Mouse (Mus musculus): ENCODE results near the gene Cyp4f39.
"Not testable (repeated sequence)": the region's sequence is repeated elsewhere in the genome, so short reads cannot be mapped to it uniquely, and the experiment has no call there.

Gene Cyp4f39

DNA sequence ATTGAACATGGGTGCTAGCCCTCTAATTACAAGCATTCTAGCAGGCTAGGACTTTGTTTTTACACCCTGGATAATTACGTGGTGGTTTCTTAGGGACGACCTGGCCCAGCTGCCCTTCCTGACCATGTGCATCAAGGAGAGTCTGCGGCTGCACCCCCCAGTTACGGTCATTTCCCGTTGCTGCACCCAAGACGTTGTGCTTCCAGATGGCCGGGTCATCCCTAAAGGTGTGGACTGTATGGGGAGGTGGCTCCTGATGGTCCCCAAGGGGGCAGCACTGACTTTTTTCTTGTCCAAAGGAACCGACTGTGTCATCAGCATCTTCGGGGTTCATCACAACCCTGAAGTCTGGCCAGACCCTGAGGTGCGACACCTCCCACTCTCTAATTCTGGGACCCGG lies 75.2 kb downstream of the Cyp4f39 start:
- in situ Hi-C loops (cut with MboI, MseI) = no loop called here

DNA sequence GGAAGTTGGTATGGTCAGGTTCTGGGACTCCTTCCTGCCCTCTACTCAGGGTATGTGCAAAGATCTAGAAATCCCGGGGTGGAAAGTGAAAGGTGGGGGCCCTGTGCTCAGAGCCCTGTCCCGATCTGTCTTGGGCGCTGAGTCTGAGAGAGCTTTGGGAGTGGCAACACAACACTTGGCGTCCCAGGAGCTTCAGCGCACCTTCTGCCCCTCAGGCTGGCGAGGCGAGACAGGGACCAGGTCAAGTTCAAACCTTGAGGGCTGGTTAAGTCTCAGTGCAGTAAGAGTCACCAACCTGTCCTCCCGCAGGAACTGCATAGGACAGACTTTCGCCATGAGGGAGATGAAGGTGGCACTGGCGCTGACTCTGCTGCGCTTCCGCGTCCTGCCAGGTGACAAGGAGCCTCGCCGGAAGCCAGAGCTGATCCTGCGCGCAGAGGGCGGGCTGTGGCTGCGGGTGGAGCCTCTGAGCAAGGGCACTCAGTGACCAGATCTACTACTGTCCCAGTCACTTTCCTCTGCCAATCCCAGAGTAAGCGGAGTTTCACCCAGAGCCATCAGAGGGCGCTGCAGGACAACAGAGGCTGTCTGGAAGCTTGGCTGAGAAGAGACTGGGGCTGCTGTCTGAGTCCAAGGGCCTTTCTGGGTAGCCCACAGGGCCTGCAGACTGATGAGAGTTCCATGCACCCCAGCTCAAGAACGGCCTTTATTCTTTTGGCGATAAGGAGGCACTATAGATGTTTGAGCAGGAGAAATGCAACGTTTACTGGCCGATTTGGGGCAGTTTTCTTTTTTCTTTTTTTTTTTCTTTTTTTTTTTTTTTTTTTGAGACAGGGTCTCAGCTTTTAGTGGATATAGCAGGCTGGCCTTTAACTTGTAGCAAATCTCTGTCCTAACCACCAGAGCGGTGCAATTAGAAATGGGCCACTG lies 76.2 kb downstream of the Cyp4f39 start:
- in situ Hi-C loops (cut with MboI, MseI) = no loop called here

DNA sequence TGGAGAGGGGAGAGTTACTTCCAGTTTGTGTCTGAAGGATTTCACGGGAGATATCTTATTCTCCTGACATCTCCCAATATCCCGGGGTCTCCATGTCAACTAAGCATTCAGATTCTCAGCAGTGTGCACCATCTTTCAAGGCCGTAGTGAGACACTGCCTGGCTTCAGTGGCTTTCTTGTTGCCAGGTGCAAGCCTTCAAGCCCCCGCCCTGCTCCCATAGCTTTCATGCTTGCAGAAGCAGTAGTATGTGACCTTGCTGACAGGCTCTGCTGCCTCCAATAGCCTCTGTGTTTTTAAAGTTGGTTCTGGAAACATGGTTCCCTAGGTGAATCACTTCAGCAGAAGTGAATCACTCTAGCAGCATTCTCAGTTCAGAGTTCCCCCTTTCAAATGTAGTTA lies 79.8 kb downstream of the Cyp4f39 start:
- in situ Hi-C loops (cut with MboI, MseI) = not testable (repeated sequence)

DNA sequence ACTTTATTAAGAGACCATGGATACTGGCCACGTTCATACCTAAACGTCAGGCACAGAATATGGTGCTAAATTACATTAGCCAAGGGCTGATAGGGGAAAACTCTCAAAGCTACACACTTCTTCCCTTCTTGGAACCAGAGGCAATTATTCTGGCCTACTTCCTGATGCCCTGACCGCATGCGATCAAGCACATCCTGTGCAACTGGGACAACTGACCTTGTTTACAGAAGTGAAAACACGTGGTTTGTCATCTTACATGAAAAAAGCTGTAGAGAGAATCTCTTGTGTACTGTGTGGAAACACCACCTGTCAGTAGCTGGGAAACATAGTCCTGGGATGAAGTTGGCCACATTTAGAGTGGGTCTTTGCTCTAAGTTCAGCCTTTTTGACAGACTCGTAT lies 81.5 kb downstream of the Cyp4f39 start:
- in situ Hi-C loops (cut with MboI, MseI) = no loop called here

DNA sequence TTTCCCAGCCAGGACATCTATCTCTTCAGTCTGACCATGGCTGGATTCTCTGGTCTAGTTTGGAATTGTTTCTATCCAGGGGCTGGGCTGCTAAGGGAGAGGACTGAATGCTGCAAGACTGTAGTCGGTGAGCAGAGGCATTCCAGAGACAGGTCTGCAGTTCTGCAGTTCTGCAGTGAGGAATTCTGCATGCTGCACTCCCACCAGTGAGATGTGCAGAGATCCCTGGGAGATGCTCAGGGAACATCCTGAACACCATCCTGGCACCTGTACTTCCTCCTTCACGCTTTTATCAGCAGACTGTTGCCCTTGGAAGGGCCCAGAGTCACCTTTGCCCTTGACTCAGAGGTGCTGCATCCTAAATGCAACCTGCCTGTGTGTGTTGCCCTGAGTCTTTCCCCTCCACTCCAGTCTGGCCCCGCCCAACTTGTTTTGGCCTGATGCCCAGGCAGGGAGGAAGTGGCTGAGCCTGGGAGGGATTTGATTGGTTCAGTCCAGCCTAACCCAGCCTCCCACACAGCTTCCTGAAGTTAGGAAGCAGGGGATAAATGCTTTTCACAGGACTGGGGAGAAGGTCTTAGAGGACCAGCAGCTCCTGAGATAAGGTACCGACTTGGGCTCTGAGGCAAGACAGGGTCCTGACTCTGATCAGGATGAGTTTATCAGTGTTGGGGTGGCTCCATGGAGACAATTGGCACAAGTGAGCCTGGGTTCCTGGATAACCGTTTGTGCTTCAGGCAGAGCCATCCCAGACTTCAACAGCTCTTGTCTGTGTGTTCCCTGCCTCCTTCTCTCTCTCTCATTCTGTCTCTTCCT lies 83.7 kb downstream of the Cyp4f39 start, which contains the start of gene Cyp4f16:
Gene Cyp4f16, plus strand, starts transcription at position 508 of the 816 bp plus-strand sequence.
- in situ Hi-C loops (cut with MboI, MseI) = not testable (repeated sequence)

DNA sequence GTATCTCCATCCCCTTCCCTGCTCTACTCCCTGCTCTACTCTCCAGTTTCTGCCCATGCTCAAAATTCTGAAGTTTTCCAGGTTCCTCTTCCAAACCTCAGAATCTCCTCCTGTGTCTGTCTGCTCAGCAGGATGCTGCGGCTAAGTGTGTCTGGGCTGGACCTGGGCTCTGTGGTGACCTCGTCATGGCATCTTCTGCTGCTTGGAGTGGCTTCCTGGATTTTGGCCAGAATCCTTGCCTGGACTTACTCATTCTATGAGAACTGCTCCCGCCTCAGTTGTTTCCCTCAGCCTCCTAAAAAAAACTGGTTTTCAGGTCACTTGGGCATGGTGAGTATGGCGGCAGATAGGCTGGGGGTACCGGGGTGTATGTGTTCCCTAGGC lies 84.3 kb downstream of the Cyp4f39 start:
- in situ Hi-C loops (cut with MboI, MseI) = no loop called here
